Comparison of ENCODE assay signal across 9 mouse cellular contexts in genomic region chr13:30981666-30982065, GRCm38 (mm10). TPM values are rescaled to one million over a fixed set of nuclear protein-coding genes. Genes with fewer than 3 reads are reported as not detected.
DNase-seq lines count a peak whose midpoint lies in the region; TF ChIP-seq lines count a peak whose summit lies in the region.
"Had no signal": no experiment of that assay in that cellular context is flagged by ENCODE, and none has a peak within 500 bp of the region (broad histone marks: within the 10 kb centered on the region; RNA-seq: fewer than 3 reads in every experiment).

No protein-coding gene starts in this region.

- H3K36me3 ChIP-seq in testis, adult 2 months (ENCODE audit: control insufficient read depth, insufficient read depth, low read length) = no peaks in the 10 kb centered on the region
- H3K36me3 ChIP-seq in embryonic facial prominence, embryonic 10.5 days (replicated peaks) = no peaks in the 10 kb centered on the region
- H3K36me3 ChIP-seq in splenic B cell, adult 2 months (ENCODE audit: control insufficient read depth, insufficient read depth, low read length, poor library complexity, severe bottlenecking) = no peaks in the 10 kb centered on the region

- WGBS in embryonic facial prominence, embryonic 10.5 days = 67% methylated on average over 1 of the region's 1 CpGs

- H3K9me3 ChIP-seq in embryonic facial prominence, embryonic 10.5 days = no peaks in the 10 kb centered on the region

- peaks cover 2% of the 10 kb centered on the region; the same call in 1 of the 2 replicates for H3K4me1 ChIP-seq in testis, adult 2 months (ENCODE audit: control insufficient read depth, insufficient read depth, low read length)
- H3K4me1 ChIP-seq in embryonic facial prominence, embryonic 10.5 days = peaks cover 16% of the 10 kb centered on the region

- TF ChIP-seq POLR2A in testis, adult 2 months (IDR thresholded peaks at IDR 0.05; ENCODE audit: control insufficient read depth, low read depth, low read length) = no peak

- peak; percentile 12; the same call in 1 of the 2 replicates for TF ChIP-seq CTCF in testis, adult 2 months (IDR thresholded peaks at IDR 0.05; ENCODE audit: control insufficient read depth, insufficient read depth, insufficient replicate concordance, low read depth, low read length)

- DNase-seq in cerebellum, postnatal 10 days = peak; percentile 36 to 44
- no peak for DNase-seq in cerebellum, adult 11 months
- no peak for DNase-seq in testis, postnatal 14 days (ENCODE audit: low spot score)
- peak; percentile 34 for DNase-seq in embryonic facial prominence, embryonic 10.5 days (ENCODE audit: low spot score)
- peak; percentile 53 to 66 for DNase-seq in kidney, postnatal 4 days
- peak; percentile 75 for DNase-seq in splenic B cell, adult 2 months (ENCODE audit: low read depth, low spot score)
- no peak for DNase-seq in right cerebral cortex, postnatal 4 days

- H3K27ac ChIP-seq in testis, adult 2 months (ENCODE audit: control insufficient read depth, insufficient read depth, low read depth, low read length) = no peak overlapping the region
- no peak overlapping the region for H3K27ac ChIP-seq in embryonic facial prominence, embryonic 10.5 days (replicated peaks)

- H3K27me3 ChIP-seq in testis, adult 2 months (ENCODE audit: control insufficient read depth, insufficient read depth, low read length) = no peaks in the 10 kb centered on the region
- H3K27me3 ChIP-seq in embryonic facial prominence, embryonic 10.5 days (replicated peaks; ENCODE audit: low read depth, poor library complexity, severe bottlenecking) = peaks cover 30% of the 10 kb centered on the region
- H3K27me3 ChIP-seq in splenic B cell, adult 2 months (ENCODE audit: control insufficient read depth, insufficient read depth, low read length, poor library complexity, severe bottlenecking) = 0 out of 2 replicates have a peak, but pooled peaks cover 2% of the 10 kb centered on the region

- no peak overlapping the region for H3K4me3 ChIP-seq in testis, adult 2 months (ENCODE audit: control insufficient read depth, low read depth, low read length)
- no peak overlapping the region for H3K4me3 ChIP-seq in embryonic facial prominence, embryonic 10.5 days

RNA-seq across cellular contexts. Expression of gene Gm5447, which starts 7.7 kb away (rescaled TPM):
- polyA plus RNA-seq in testis, adult 2 months (2012; rRNA removed) = 0.28 and 0.30 TPM in 2 replicates
- 0.14 and 0.19 TPM in 2 replicates for polyA plus RNA-seq in embryonic facial prominence, embryonic 10.5 days (2016; fragmentation: Nextera tagmentation; extraction: Ambion mirVana)
- polyA plus RNA-seq: heart, embryonic 14.5 days had no signal

RNA-seq across cellular contexts. Expression of gene Exoc2, which starts 7.8 kb away (rescaled TPM):
- 10.2 and 10.7 TPM in 2 replicates for polyA plus RNA-seq in testis, adult 2 months (2012; rRNA removed)
- polyA plus RNA-seq in embryonic facial prominence, embryonic 10.5 days (2016; fragmentation: Nextera tagmentation; extraction: Ambion mirVana) = 37.4 and 38.7 TPM in 2 replicates

RNA-seq across cellular contexts. Expression of gene Hus1b, which starts 34.1 kb away (rescaled TPM):
- 3.1 and 3.4 TPM in 2 replicates for polyA plus RNA-seq in testis, adult 2 months (2012; rRNA removed)
- 0.32 TPM in 1 of 2 replicates, not detected in the other for polyA plus RNA-seq in embryonic facial prominence, embryonic 10.5 days (2016; fragmentation: Nextera tagmentation; extraction: Ambion mirVana)
- polyA plus RNA-seq: heart, embryonic 14.5 days had no signal

Comparison
In these comparisons a context has a peak if more than half of its experiments do, and no peak if none do; other contexts are left out.
1. DNase-seq: peak in cerebellum, postnatal 10 days (2 of 2), embryonic facial prominence, embryonic 10.5 days (single experiment), kidney, postnatal 4 days (2 of 2) and splenic B cell, adult 2 months (single experiment); none in cerebellum, adult 11 months (single experiment), testis, postnatal 14 days (single experiment) and right cerebral cortex, postnatal 4 days (single experiment).